Mouse (Mus musculus) cerebellum, adult 18-20 months (tissue): ENCODE data around the gene Sat2.
A peak's percentile ranks its signal among the peaks of the same experiment; 100 is the strongest.

Experiments
- DNase-seq, 2 experiments: peaks; one replicate each; pipeline ENCODE4 v3.0.0; 2021

The Sat2 gene

GRCm38 (mm10) chr11:69672211-69672706 lies 50.4 kb downstream of the Sat2 start, which contains the start of gene Eif4a1:
Eif4a1 (minus strand) TSS chr11:69672423.
- peak; percentile 99 to 100 for DNase-seq
